Mouse (Mus musculus): Measurements from ENCODE around the gene Grk6.
A peak's percentile ranks its signal among the peaks of the same experiment; 100 is the strongest.
"Not testable (repeated sequence)": the region's sequence is repeated elsewhere in the genome, so short reads cannot be mapped to it uniquely, and the experiment has no call there.

Grk6 gene

GRCm38 (mm10) chr13:55426613-55427012 lies 18.3 kb upstream of the Grk6 start, which contains the start of gene F12:
Gene F12, minus strand, starts transcription at chr13:55426793.
- no peak for DNase-seq (ENCODE audit: extremely low spot score)

- DNase-seq (ENCODE audit: extremely low spot score) = no peak
These were observed 15.5 kb upstream of the Grk6 start for GRCm38 (mm10) chr13:55429226-55429888.

GRCm38 (mm10) chr13:55430566-55430965 lies 14.3 kb upstream of the Grk6 start:
- DNase-seq (ENCODE audit: extremely low spot score) = no peak

GRCm38 (mm10) chr13:55431889-55432685 lies 12.8 kb upstream of the Grk6 start:
- DNase-seq (ENCODE audit: extremely low spot score) = no peak

- DNase-seq (ENCODE audit: extremely low spot score) = not testable (repeated sequence)
These were observed 7.7 kb upstream of the Grk6 start for GRCm38 (mm10) chr13:55437111-55437629.

- DNase-seq (ENCODE audit: extremely low spot score) = no peak
These were observed 1.0 kb upstream of the Grk6 start for GRCm38 (mm10) chr13:55443799-55444285.

GRCm38 (mm10) chr13:55444286-55444936 lies 461 bp upstream of the Grk6 start:
- DNase-seq (ENCODE audit: extremely low spot score) = no peak

GRCm38 (mm10) chr13:55445361-55446091 lies 654 bp downstream of the Grk6 start:
- peak; percentile 67 for DNase-seq (ENCODE audit: extremely low spot score)

- DNase-seq (ENCODE audit: extremely low spot score) = no peak
These were observed 1.7 kb downstream of the Grk6 start for GRCm38 (mm10) chr13:55446483-55447105.

GRCm38 (mm10) chr13:55447543-55447943 lies 2.7 kb downstream of the Grk6 start:
- no peak for DNase-seq (ENCODE audit: extremely low spot score)

- no peak for DNase-seq (ENCODE audit: extremely low spot score)
These were observed 3.3 kb downstream of the Grk6 start for GRCm38 (mm10) chr13:55448131-55448530.

- DNase-seq (ENCODE audit: extremely low spot score) = no peak
These were observed 4.3 kb downstream of the Grk6 start for GRCm38 (mm10) chr13:55449205-55449604.

- no peak for DNase-seq (ENCODE audit: extremely low spot score)
These were observed 5.0 kb downstream of the Grk6 start for GRCm38 (mm10) chr13:55449679-55450441.

- no peak for DNase-seq (ENCODE audit: extremely low spot score)
These were observed 5.7 kb downstream of the Grk6 start for GRCm38 (mm10) chr13:55450511-55450980.

GRCm38 (mm10) chr13:55451296-55451695 lies 6.4 kb downstream of the Grk6 start:
- no peak for DNase-seq (ENCODE audit: extremely low spot score)

GRCm38 (mm10) chr13:55451785-55452549 lies 7.1 kb downstream of the Grk6 start:
- no peak for DNase-seq (ENCODE audit: extremely low spot score)

GRCm38 (mm10) chr13:55462965-55463364 lies 18.1 kb downstream of the Grk6 start:
- DNase-seq (ENCODE audit: extremely low spot score) = no peak

- peak; percentile 31 for DNase-seq (ENCODE audit: extremely low spot score)
These were observed 18.6 kb downstream of the Grk6 start for GRCm38 (mm10) chr13:55463399-55464026.

Data from embryo, embryonic 9.5 days (tissue).